Mouse (Mus musculus) mature B cell (primary cell): ENCODE results near the gene Klhl3.
"Not testable (repeated sequence)": the region's sequence is repeated elsewhere in the genome, so short reads cannot be mapped to it uniquely, and the experiment has no call there.

Source experiments
- in situ Hi-C: fragments of 300-500 bp; cut with MboI; formaldehyde crosslinking; loops from 2 replicates; pipeline ENCODE4 v1.14.3; 2019

Klhl3 gene

DNA sequence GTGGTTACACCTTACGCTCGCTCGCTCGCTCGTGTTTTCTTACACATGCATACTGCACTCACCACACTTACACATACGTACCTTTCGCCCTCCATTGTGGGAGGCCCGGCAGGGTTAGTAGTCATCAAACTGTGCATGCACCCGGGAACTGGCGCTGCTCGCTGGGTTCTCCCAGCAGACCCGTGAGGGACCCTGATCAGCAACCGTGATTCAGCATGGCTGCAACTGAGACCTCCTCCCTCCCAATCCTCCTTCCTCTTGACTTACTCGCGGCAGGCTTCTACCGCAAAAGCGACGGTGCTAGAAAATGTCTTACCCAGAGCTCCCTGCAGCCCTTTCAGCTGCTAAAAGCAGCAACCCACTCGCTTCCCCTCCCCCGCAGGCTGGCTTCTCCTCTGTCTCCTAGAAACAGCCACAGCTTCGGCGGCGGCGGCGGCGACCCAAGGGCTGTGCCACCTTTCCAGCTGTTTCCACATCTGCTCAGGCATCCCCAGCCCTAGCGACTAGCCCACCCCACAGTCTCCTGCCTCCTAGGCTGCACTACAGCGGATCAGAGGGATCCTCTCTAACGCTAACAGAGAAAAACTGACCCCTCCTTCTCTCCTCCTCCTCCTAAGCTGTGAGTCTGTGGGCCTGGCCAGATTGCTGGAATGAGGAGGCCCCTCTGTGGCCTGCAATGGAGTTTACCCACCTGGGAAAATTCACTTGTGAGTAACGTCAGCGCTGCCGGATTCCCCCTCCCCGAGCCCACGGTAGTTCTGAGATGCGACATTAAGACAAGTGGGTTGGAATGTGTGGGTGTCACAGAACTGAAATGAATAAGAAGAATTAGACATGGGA, at the start of gene Klhl3:
TSS of gene Klhl3 (minus strand) at position 532 of the 840 bp plus-strand sequence.
- in situ Hi-C loops, result no loop called here

DNA sequence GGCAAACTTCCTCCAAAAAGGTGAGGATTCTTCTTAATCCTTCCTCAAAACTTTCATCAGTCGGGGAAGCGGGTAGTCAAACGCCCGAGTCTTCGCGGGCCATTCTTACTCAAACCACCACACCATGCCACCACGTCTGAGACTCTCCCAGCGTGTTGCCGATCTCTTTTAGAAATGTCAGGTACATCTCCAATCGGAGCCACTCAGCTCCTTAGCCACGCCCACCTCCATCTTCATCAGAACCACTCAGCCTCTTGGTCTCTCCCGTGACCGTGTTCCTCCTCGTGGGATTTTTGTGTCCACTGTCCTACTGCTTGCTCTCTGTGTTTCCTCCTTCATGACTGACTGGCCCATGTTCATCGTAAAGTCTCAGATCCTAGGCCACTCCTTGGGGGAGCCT, 47.4 kb upstream of the Klhl3 start:
- in situ Hi-C loops, result no loop called here

DNA sequence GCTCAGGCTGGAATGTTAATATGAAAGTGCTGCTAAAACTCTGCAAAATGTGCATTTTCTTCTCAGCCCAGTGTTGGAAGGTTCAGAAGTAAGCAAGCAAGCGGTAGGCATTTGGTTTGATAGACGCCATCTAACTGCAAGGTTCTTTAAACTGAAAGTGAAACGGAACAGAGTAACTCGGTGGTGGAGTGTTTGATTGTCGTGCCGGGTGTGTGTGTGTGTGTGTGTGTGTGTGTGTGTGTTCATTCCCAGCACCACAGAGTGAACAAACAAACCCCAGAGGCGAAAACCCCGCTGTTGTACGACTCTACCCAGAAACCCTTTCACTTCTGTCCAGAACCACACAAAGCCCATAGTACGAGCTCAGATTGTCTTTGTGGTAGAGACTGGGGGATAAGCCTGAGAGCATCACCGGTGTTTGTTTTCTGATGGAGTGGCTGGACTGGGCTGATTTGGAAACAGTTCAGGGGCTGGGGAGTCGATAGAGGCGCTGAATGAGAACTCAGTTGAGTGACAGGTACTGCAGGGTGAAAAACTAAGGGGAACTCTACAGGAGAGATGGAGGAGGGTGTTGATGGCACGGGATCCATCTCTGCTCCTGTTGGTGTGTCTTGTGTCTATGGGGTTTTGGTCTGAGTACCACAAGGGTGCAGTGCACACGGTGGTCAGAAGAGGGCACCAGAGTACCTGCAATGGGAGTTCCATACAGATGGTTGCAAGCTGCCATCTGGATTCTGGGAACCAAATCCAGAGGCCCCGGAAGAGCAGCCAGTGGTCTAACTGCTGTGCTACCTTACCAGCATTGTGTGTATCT, 44.9 kb upstream of the Klhl3 start:
- in situ Hi-C loops, result no loop called here

DNA sequence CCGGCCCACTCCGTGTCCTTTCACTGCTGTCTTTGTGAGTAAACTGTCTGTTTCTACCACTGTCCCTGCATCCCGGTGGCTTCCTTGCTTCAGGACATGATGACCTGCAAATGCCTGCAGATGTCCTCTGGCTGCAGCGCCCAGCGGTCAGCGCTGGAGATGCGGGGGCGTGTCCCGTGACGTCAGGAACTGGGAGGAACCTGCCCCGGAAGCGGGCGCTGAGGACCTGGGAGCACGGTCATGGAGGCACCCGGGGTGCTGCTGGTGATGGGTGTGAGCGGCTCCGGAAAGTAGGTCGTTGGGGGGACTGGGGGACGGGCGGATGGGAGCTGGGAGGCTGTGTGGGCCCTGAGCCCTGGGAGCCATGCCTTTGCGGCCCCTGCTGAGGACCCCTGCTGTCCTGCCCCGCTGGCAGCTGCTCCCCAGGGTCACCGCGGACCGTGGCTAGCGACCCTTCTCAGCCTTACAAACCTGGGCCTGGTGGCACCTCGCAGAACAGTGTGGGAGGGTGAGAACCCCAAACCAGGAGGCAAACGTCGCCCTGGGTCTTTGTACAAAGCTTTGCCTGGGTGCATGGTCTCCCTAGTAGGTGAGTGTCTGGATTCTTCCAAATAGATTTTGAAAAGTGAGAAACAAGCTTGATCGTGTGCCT, 44.2 kb upstream of the Klhl3 start, which contains the start of gene Idnk:
TSS of gene Idnk (plus strand) at position 203 of the 652 bp plus-strand sequence.
- in situ Hi-C loops, result no loop called here

DNA sequence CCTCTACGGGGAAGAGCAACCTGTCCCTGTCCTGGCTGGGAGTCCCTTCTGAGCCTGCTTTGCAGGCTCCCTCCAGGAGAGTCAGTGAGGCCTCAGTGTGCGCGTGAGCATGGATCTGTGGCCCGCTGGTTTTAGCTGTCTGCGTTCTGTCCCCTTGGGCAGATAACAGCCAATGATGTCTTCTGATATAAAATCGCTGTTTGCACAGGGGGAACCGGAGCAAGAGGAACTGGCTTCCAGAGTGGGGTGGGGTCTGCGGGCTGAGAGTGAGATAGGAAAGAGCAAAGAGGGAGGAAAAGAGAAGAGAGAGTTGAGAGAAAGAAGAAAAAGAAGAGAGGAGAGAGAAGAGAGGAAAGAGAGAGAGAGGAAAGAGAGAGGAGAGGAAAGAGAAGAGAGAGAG, 43.6 kb upstream of the Klhl3 start:
- in situ Hi-C loops, result no loop called here

DNA sequence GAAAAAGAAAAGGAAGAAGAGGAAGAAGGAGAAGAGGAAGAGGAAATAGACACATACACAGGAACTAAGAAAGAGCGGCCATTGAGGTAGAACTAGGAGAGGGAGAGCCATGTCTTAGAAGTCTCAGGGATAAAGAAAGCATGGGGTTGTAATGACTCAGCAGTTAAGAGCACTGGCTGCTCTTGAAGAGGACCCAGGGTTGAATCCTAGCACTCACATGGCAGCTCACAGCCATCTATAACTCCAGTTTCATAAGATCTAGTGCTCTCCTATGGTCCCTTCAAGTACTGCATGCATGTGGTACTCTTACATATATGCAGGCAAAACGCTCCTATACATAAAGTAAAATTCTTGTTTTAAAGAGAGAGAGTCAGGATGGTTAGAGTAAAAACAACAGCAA, 42.6 kb upstream of the Klhl3 start:
- in situ Hi-C loops, result no loop called here

DNA sequence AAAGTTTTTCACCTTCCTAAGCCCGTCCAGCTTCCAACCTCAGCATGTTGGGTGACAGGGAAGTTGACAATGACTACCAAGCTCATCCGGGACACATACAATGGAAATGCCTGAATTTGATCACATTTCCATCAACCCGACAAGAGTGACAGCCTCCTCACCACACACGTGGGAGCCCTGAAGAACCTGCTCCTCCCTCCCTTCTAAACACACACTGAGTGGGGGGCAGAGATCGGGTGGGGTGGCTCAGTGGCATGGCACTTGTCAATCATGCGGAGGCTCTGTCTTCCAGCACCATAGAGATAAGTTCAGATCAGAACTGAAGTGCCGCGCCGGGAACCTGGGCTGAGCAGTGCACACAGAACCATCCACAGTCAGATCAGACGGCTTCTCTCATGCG, 37.0 kb upstream of the Klhl3 start:
- in situ Hi-C loops, result no loop called here

DNA sequence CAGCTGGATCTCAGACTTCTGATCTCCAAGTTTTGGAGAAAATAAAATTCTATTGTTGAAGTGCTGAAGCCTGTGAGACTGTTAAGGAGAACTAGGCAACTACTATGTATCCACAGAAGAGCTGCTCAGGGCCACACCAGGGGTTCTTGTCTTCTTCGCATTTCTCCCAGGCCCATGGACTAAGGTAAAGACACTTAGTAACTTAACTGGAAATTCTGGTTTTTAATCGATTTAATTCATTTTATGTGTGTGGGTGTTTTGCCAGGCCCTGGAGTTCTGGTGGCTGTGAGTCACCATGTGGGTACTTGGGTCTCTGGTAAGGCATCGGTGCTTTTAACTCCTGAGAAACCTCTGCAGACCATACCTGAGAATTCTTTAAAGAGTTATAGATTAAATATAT, 36.2 kb upstream of the Klhl3 start:
- in situ Hi-C loops, result no loop called here

DNA sequence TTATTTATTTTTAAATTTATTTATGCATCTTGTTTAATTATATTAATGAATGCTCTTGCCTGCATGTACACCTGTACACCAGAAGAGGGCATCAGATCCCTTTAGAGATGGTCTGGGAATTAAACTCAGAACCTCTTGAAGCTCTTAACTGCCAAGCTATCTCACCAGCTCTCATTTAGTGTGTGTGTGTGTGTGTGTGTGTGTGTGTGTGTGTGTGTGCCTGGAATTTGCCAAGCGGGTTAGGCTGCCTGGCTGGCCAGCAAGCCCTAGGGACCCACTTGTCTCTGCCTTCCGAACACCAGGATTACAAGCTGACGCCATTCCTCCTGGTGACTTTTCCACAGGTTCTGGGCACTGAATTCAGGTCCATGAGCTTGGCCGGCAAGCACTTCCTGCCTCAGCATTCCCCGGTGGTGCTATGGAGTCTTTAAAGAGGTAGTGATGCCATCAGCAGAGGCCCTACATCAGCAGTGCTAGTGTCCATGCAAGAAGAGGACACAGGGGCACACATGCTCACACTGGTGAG, 35.7 kb upstream of the Klhl3 start:
- in situ Hi-C loops, result no loop called here

DNA sequence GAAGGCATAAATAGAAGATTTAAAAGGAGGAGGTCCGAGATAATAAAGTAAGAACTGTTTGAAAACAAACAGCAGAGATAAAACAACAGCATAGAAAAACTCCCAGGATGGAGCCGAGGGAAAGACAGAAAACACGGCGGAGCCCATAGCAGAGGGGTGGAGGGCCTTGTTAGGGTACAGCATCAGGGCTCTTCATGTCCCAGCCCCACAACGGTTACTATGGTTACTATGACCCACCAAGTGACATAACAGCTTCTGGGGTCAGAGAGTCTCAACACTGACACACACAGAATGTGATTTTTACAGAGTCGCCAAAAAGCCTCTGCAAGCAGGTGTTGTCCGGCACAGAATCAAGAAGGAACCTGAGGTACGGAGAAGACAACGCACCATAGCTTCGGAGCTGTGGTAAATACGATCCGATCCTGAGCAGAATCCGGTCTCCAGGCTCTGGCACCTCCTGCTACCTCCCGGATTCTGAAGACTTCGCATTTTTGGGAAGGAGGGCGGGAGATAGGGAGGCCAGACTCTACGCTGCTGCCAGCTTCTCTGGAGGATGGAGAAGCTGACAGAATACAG, 35.0 kb upstream of the Klhl3 start:
- in situ Hi-C loops, result no loop called here

DNA sequence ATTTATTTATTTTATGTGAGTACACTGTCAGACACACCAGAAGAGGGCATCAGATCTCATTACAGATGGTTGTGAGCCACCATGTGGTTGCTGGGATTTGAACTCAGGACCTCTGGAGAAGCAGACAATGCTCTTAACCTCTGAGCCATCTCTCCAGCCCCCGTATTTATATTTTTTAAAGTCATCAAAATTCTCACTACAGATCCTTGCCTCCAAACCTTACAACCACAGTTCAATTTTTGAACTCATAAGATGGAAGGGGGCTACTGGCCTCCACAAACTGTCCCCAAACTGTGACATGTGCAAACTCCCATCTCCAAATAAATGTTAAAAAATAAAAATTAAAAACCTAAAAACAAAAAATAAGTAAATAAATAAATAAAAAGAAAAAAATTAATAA, 34.4 kb upstream of the Klhl3 start:
- in situ Hi-C loops, result no loop called here

DNA sequence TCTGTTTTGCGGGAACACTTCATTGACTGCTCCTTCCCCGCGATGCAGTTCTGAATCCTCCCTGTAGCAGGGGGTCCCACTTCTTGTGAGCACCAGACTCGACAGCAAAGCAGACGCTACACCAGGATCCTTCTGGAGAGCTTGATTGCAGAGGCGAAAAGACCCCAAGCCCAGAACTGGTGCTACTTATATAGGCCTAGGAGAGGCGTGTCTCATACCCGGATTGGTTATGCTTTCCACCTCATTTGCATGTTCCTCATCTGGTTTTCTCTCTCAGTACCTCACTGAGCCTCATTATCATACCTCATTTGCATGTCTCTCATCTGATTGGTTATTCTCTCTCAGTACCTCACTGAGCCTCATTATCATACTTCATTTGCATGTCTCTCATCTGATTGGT, 33.2 kb upstream of the Klhl3 start:
- in situ Hi-C loops, result not testable (repeated sequence)

DNA sequence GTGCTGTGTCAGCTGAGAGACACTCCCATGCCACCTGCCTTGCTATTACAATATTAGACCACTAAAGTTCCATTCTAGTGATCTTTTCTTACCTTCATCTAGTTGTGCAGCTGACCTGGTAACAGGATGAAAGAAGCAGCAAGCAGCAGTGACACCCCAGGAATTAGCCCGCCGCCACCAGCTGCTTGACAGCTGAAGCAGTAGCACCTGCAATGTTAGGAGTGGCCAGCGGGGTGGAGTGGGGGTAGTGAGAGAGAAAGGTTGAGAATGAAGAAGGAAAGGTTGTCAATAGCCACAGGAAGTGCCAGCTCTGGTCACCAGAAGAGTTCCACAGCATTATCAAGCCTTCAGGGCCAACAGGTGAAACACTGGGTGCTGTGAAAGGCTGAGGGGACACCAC, 18.3 kb upstream of the Klhl3 start:
- in situ Hi-C loops, result no loop called here

DNA sequence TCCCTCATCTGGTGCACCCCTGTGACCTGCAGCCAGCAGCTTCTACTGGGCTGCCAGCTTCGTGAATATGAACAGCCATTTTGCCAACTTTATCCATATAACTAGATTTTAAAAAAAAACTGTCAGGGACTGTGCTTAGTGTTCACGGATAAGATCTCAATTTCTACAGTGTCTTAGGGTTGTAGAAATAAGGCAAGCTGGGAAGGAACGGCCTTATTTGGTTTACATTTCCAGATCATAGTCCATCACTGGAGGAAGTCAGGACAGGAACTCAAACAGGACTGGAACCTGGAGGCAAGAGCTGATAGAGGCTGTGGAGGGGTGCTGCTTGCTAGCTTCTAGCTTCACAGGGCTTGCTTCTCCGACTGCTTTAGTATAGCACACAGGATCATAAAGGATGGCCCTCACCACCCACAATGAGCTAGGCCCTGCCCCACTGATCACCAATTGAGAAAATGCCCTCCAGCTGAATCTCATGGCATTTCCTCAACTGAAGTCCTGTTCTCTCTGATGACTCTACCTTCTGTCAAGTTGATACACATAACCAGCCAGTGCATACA, 16.4 kb upstream of the Klhl3 start:
- in situ Hi-C loops, result no loop called here

DNA sequence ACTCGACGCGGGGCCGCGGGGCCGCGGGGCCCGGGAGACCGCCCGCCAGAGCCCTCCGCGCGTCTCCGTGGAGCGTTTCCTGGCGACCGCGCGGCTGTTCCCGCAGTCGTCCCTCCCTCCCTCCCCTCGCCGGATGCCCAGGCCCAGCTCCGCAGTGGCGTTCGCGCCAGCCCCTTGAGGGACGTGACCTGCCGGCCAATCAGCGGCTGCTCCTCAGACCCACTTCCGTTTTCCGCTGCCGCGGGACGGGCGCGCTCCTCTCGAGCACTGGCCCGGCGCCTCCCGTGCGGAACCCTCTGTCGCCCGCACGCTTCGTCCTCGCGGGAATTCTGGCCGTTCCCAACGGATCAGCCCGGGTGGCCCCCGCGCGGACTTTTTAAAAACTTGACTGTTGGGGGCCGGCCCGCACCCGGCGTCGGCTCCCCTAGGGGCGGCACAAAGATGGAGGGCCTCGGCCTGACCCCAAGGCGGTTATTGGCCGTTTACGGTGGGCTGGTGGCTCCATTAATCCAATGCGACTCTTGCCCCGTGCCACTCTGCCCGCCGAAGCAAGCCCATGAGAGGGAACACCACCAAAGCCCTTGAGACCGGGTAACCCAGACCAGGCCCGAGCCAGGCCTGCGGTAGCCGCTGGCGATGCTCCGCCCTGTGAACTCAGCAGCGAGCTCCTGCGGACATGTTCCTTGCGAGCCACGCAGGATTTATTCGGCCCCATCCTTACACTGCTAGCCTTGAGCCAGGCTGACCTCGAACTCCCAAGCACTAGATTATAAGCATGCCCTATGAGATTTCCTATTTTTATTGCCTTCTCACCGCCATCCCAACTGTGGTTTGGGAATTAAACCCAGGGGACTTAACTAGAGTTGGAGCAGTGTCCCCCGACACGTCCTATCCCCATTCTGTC, 15.6 kb upstream of the Klhl3 start:
- in situ Hi-C loops, result no loop called here

DNA sequence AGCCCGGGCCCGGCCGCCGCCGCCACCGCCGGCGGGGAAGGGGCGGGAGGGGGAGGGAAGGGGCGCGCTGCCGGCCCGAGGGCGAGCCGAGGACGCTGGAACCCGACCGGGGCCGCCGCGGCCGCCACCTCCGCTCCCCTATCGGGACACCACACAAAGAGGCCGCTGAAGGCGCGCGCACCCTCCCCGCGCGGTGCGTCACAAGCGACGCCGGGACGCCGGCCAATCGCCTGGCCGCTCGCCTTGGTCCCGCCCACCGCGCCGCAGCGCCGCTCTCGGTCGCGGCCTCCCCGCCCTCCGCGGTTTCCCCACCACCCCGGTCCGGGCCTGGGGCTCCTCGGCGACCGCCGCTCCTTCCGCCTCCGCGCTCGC, 15.0 kb upstream of the Klhl3 start, which contains the start of gene Hnrnpa0:
TSS of gene Hnrnpa0 (minus strand) at position 161 of the 372 bp plus-strand sequence.
- in situ Hi-C loops, result no loop called here

DNA sequence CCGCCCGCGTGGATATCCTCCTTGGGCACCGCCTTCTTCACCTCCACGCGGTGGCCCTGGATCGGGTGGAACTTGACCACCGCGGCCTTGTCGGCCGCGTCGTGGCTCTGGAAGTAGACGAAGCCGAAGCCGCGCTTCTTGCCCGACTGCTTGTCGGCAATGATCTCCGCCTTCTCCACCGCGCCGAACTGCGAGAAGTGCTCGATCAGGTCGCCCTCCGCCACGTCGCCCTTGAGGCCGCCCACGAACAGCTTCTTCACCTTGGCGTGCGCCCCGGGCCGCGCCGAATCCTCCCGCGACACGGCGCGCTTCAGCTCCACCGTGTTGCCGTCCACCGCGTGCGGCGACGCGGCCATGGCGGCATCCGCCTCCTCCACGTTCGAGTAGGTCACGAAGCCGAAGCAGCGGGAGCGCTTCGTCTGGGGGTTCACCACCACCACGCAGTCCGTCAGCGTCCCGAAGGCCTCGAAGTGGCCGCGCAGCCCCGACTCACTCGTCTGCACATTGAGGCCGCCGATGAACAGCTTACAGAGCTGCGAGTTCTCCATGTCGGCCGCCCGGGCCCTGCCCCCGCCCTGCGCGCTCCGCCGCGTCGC, 14.5 kb upstream of the Klhl3 start:
- in situ Hi-C loops, result no loop called here

DNA sequence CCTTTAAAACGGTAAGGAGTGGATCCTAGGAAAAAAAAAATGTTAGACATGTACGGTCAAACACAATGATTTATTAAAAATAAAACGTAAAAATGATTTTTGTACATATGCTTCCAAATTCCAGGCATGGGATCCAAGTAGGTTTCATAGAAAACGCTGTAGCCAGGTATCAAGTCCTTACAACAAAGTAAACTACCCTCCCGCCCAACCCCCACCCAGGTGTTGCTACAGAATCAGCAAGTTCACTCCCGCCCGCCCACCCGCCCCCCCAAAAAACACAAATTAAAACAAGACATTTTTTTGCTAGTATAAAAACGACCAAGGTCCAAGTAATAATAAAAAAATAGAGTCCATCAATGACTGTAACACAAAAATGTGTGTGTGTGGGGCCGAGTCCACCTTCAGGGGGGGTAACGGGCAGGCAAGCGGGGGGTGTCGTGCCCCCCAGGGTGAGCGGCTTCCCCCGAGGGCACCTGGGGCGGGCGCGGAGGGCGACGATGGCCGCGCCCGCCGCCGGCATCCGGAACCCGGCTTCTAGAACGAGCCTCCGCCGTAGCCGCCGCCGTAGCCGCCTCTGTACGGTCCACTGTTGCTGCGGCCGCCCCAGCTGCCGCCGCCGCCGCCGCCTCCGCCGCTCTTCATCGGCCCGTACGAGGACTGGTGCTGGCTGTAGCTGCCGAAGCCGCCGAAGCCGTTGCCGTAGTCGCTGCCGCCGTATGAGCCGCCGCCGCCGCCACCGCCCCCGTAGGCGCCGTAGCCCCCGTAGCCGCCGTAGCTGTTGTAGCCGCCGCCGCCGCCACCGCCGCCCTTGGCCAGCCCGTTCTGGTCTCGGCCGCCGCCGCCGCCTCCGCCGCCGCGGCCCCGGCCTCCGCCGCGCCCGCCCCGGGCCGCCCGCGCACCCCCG, 13.7 kb upstream of the Klhl3 start:
- in situ Hi-C loops, result no loop called here

DNA sequence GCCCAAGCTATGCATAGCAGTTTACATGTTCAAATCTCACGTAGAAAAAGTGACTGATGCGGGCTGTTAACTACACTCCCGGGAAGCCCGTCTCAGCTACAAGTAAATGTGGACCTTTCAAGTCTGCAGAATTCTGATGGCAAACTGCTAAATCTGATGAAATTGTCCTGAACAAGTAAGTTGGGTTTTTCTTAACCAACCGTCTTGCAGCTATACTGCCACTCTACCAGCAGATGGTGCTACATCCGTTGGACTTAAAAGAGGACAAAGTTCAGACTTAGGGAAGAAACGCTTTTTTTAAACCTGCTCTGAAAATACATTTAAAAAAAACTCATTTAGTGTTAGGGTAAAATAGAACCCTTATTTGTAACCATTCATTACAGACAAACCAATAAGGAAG, 12.7 kb upstream of the Klhl3 start:
- in situ Hi-C loops, result no loop called here
